Mouse (Mus musculus) testis, adult 2 months (tissue): ENCODE results near the gene Plin4.

ENCODE experiments used
- CTCF ChIP-seq: fragments of 200-500 bp; IDR thresholded peaks from 2 replicates; pipeline ENCODE4 v1.5.1; 2012; ENCODE audit warnings: low read depth, mild to moderate bottlenecking, inconsistent platforms, low read length, moderate library complexity; ENCODE audit not compliant: control insufficient read depth, insufficient read depth, insufficient replicate concordance
- POLR2A ChIP-seq: fragments of 200-500 bp; IDR thresholded peaks from 2 replicates; pipeline ENCODE4 v1.6.1; 2012; ENCODE audit warnings: low read depth, mild to moderate bottlenecking, inconsistent platforms, low read length, moderate library complexity; ENCODE audit not compliant: control insufficient read depth

DNA sequence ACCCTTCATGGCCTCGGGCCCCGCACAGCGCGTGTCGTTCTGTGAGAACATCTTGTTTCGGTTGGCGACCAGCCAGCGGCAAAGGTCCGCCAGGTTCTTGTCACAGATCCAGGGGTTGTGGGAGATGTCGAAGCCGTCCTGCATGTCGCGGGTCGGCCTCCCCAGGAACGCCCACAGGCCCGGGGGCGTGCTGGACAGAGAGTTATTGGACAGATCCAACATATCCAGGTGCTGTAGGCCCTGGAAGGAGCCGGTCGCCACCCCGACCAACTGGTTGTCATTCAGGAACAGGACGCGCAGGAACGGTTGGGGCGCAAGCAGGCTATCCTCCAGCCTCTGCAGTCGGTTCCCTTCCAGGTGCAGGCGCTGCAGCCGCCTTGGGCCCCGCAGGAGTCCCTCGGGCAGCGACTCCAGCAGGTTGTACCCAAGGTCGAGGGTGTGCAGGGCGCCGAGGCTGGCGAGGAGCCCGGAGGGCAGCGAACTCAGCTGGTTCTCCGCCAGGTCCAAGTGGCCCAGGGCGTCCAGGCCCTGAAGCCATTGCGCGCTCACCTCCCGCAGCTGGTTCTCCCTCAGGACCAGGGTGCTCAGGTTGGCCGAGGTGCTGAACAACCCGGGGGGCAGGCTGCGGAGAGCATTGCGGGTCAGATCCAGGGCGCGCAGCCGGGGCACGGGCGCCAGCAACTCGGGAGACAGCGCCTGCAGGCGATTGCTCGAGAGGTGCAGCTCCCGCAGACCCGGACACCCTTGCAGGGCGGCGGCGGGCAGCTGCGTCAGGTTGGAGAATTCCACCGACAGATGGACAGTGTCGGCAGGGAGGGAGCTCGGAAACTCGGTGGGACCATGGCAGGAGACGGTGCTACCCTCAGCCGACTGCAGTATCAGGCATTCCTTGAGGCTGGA, 10.6 kb upstream of the Plin4 start:
- no peak for TF ChIP-seq POLR2A
- no peak for TF ChIP-seq CTCF
